Mouse (Mus musculus) limb, embryonic 11.5 days (tissue): Measurements from ENCODE around the gene Tm6sf2. TPM values are rescaled to one million over a fixed set of nuclear protein-coding genes. Genes with fewer than 3 reads are reported as not detected.

Experiments
- ATAC-seq: fragments of 200-750 bp; cut with Nextera tagmentation; 2 replicates; pipeline ENCODE4 v1.8.0; 2017; ENCODE audit warnings: low read depth; ENCODE audit not compliant: insufficient number of reproducible peaks, low FRiP score, low TSS enrichment
- DNase-seq: peaks from one replicate; pipeline ENCODE4 v3.0.0-alpha.2; 2015; ENCODE audit warnings: low spot score
- H3K27ac ChIP-seq: fragments of 300-500 bp; sonication (generic); replicated peaks from 2 replicates; pipeline ENCODE4 v1.5.1; 2014; ENCODE audit warnings: low read depth, mild to moderate bottlenecking, low read length
- H3K27me3 ChIP-seq: fragments of 300-500 bp; sonication (generic); 2 replicates; pipeline ENCODE4 v1.6.1; 2014; ENCODE audit warnings: mild to moderate bottlenecking, low read length, mixed read lengths; ENCODE audit not compliant: control insufficient read depth, insufficient read depth
- H3K36me3 ChIP-seq: fragments of 300-500 bp; sonication (generic); 2 replicates; pipeline ENCODE4 v1.6.1; 2014; ENCODE audit warnings: mild to moderate bottlenecking, low read length, moderate library complexity, mixed read lengths; ENCODE audit not compliant: control insufficient read depth, insufficient read depth
- H3K4me1 ChIP-seq: fragments of 300-500 bp; sonication (generic); 2 replicates; pipeline ENCODE4 v1.6.1; 2014; ENCODE audit warnings: low read length, mixed read lengths; ENCODE audit not compliant: control insufficient read depth, insufficient read depth
- H3K4me2 ChIP-seq: fragments of 300-500 bp; sonication (generic); 2 replicates; pipeline ENCODE4 v1.6.1; 2014; ENCODE audit warnings: low read depth, mild to moderate bottlenecking, moderate library complexity; ENCODE audit not compliant: severe bottlenecking
- H3K4me3 ChIP-seq: fragments of 300-500 bp; sonication (generic); 2 replicates; pipeline ENCODE4 v1.5.1; 2014; ENCODE audit warnings: low read depth, low read length
- H3K9ac ChIP-seq: fragments of 300-500 bp; sonication (generic); 2 replicates; pipeline ENCODE4 v1.6.1; 2014; ENCODE audit warnings: mild to moderate bottlenecking, low read length
- H3K9me3 ChIP-seq: fragments of 300-500 bp; sonication (generic); 2 replicates; pipeline ENCODE4 v1.6.1; 2016; ENCODE audit warnings: low read length; ENCODE audit not compliant: control insufficient read depth
- WGBS: fragments of 180-500 bp; shearing (Covaris S2); extraction: QIAGEN DNeasy Blood & Tissue Kit; methylation state at CpG from one replicate; pipeline ENCODE4 v1.1.7; 2014; 5-methylcytosine and 5-hydroxymethylcytosine counted together
- polyA plus RNA-seq: library from polyadenylated mRNA; unstranded; fragments of >200 nt; fragmentation: Nextera tagmentation; extraction: Ambion mirVana; gene quantifications from 2 replicates; pipeline ENCODE4 v1.2.1, GENCODE M21; 2014

The Tm6sf2 gene
- 0.52 and 1.2 TPM in 2 replicates for polyA plus RNA-seq

- 11% methylated on average over 26 of the region's 27 CpGs for WGBS
- H3K9ac ChIP-seq = no peak within 1 kb of the TSS
- 0 out of 2 replicates have a peak within 1 kb of the TSS, but pooled peaks have one; percentile 19 for H3K4me3 ChIP-seq
- peak within 1 kb of the TSS; percentile 37 for H3K4me2 ChIP-seq
- no peaks in the 10 kb centered on the region for H3K9me3 ChIP-seq
- peaks cover 12% of the 10 kb centered on the region; the same call in 1 of the 2 replicates for H3K36me3 ChIP-seq
- DNase-seq (no peak), ATAC-seq (peak; percentile 60)
- no peaks in the 10 kb centered on the region for H3K4me1 ChIP-seq
- H3K27ac ChIP-seq = no peak within 1 kb of the TSS
- no peaks in the 10 kb centered on the region for H3K27me3 ChIP-seq
Observed at GRCm38 (mm10) chr8:70072441-70073069, at the start of gene Tm6sf2. Gene Tm6sf2 (plus strand): TSS chr8:70072924.

GRCm38 (mm10) chr8:70023596-70023995, 49.1 kb upstream of the Tm6sf2 start:
- no peak overlapping the region for H3K27ac ChIP-seq
- H3K9me3 ChIP-seq = no peaks in the 10 kb centered on the region
- H3K9ac ChIP-seq = no peak overlapping the region
- H3K4me1 ChIP-seq = no peaks in the 10 kb centered on the region
- H3K4me3 ChIP-seq = no peak overlapping the region
- ATAC-seq = no peak
- no peak for DNase-seq
- H3K27me3 ChIP-seq = no peaks in the 10 kb centered on the region
- 91% methylated on average over 8 of the region's 8 CpGs for WGBS
- H3K4me2 ChIP-seq = no peak overlapping the region
- peaks cover 57% of the 10 kb centered on the region for H3K36me3 ChIP-seq

GRCm38 (mm10) chr8:70026151-70026550, 46.6 kb upstream of the Tm6sf2 start:
- ATAC-seq (no peak), DNase-seq (no peak)
- Histone ChIP-seq H3K4me2 (no peak overlapping the region), H3K4me3 (no peak overlapping the region), H3K27me3 (no peaks in the 10 kb centered on the region), H3K27ac (no peak overlapping the region), H3K9me3 (no peaks in the 10 kb centered on the region), H3K9ac (no peak overlapping the region), H3K36me3 (peaks cover 45% of the 10 kb centered on the region), H3K4me1 (no peaks in the 10 kb centered on the region)
- 100% methylated on average over 2 of the region's 2 CpGs for WGBS

- H3K27ac ChIP-seq = no peak overlapping the region
- no peaks in the 10 kb centered on the region for H3K27me3 ChIP-seq
- DNase-seq = no peak
- WGBS = 100% methylated on average over 1 of the region's 1 CpGs
- H3K4me2 ChIP-seq = no peak overlapping the region
- H3K9ac ChIP-seq = no peak overlapping the region
- peaks cover 26% of the 10 kb centered on the region for H3K36me3 ChIP-seq
- no peaks in the 10 kb centered on the region for H3K9me3 ChIP-seq
- H3K4me1 ChIP-seq = no peaks in the 10 kb centered on the region
- H3K4me3 ChIP-seq = no peak overlapping the region
- ATAC-seq = no peak
Observed at GRCm38 (mm10) chr8:70030255-70030654, 42.5 kb upstream of the Tm6sf2 start.

GRCm38 (mm10) chr8:70037994-70038393, 34.7 kb upstream of the Tm6sf2 start:
- Histone ChIP-seq H3K9ac (no peak overlapping the region), H3K36me3 (no peaks in the 10 kb centered on the region; the same call in 1 of the 2 replicates), H3K4me3 (no peak overlapping the region), H3K27ac (no peak overlapping the region), H3K9me3 (no peaks in the 10 kb centered on the region), H3K27me3 (no peaks in the 10 kb centered on the region), H3K4me1 (no peaks in the 10 kb centered on the region), H3K4me2 (no peak overlapping the region)
- 95% methylated on average over 1 of the region's 1 CpGs for WGBS
- ATAC-seq (no peak), DNase-seq (no peak)

GRCm38 (mm10) chr8:70041885-70042546, 30.7 kb upstream of the Tm6sf2 start:
- ATAC-seq = peak; percentile 5; the same call in 1 of the 2 replicates
- H3K27me3 ChIP-seq = no peaks in the 10 kb centered on the region
- 2% methylated on average over 47 of the region's 47 CpGs for WGBS
- H3K9me3 ChIP-seq = no peaks in the 10 kb centered on the region
- no peaks in the 10 kb centered on the region for H3K36me3 ChIP-seq
- H3K9ac ChIP-seq = peak overlapping the region; percentile 88
- peak overlapping the region; percentile 70 for H3K4me2 ChIP-seq
- no peaks in the 10 kb centered on the region; the same call in 1 of the 2 replicates for H3K4me1 ChIP-seq
- no peak overlapping the region for H3K27ac ChIP-seq
- peak overlapping the region; percentile 98 for H3K4me3 ChIP-seq
- DNase-seq = peak; percentile 27

GRCm38 (mm10) chr8:70042583-70043455, 29.9 kb upstream of the Tm6sf2 start, which contains the start of the genes Mau2 and Sugp1:
Gene Mau2 (minus strand): TSS chr8:70042734.
Gene Sugp1 (plus strand): TSS chr8:70042813.
- Histone ChIP-seq H3K4me2 (peak within 1 kb of the TSS; percentile 70), H3K9me3 (no peaks in the 10 kb centered on the region), H3K27me3 (no peaks in the 10 kb centered on the region), H3K9ac (peak within 1 kb of the TSS; percentile 88), H3K4me1 (no peaks in the 10 kb centered on the region; the same call in 1 of the 2 replicates), H3K4me3 (peak within 1 kb of the TSS; percentile 98), H3K36me3 (no peaks in the 10 kb centered on the region), H3K27ac (0 out of 2 replicates have a peak within 1 kb of the TSS, but pooled peaks have one; percentile 36)
- ATAC-seq (peak; percentile 97), DNase-seq (peak; percentile 97)
- under 1% methylated on average over 65 of the region's 65 CpGs for WGBS

GRCm38 (mm10) chr8:70043996-70044395, 28.7 kb upstream of the Tm6sf2 start:
- WGBS = 85% methylated on average over 5 of the region's 5 CpGs
- Histone ChIP-seq H3K27ac (no peak overlapping the region), H3K4me3 (peak overlapping the region; percentile 98; the same call in 1 of the 2 replicates), H3K36me3 (peaks cover 2% of the 10 kb centered on the region; the same call in 1 of the 2 replicates), H3K4me2 (peak overlapping the region; percentile 51), H3K27me3 (no peaks in the 10 kb centered on the region), H3K4me1 (no peaks in the 10 kb centered on the region; the same call in 1 of the 2 replicates), H3K9me3 (no peaks in the 10 kb centered on the region), H3K9ac (no peak overlapping the region)
- DNase-seq (no peak), ATAC-seq (no peak)
